Mouse (Mus musculus) ES-Bruce4 (cell line): ENCODE results near the gene Slc29a3.

Experiments used
- CTCF ChIP-seq: IDR thresholded peaks from one replicate; pipeline ENCODE4 v1.8.1; 2011; ENCODE audit warnings: low read depth, low read length
- EP300 ChIP-seq: IDR thresholded peaks from 2 replicates; pipeline ENCODE4 v1.6.1; 2011; ENCODE audit warnings: low read depth, low read length; ENCODE audit not compliant: insufficient read depth

DNA sequence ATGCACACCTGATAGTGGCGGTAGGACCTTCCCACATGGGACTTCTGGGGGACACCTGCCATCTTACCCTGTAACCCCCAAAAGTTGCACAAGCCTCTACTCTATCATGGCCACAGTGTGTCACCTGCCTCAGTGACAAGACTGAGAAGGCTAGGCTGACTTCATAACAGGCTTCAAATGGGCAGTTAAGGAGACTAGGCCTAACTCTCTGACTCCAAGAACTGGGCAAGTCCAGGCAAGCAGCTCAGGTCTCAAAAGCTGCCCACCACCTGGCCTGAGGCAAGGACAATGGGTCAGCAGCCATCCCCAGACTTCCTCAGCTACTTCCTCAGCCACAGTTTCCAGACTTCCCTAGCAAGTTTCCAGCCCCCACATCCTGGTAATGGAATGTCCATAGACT lies 16.9 kb downstream of the Slc29a3 start:
- TF ChIP-seq CTCF, result no peak
- 0 out of 2 replicates have a peak, but pooled peaks have one; percentile 14 for TF ChIP-seq EP300
